Mouse (Mus musculus) lung, embryonic 16.5 days (tissue): ENCODE results near the gene Tmem132d. TPM values are rescaled to one million over a fixed set of nuclear protein-coding genes. Genes with fewer than 3 reads are reported as not detected.
"Not testable (repeated sequence)": the region's sequence is repeated elsewhere in the genome, so short reads cannot be mapped to it uniquely, and the experiment has no call there.

Experiments
- ATAC-seq: fragments of 200-750 bp; cut with Nextera tagmentation; 2 replicates; pipeline ENCODE4 v1.8.0; 2017; ENCODE audit warnings: low read depth, mild to moderate bottlenecking, moderate library complexity
- H3K27ac ChIP-seq: fragments of 300-500 bp; sonication (generic); 2 replicates; pipeline ENCODE4 v1.5.1; 2014; ENCODE audit warnings: mild to moderate bottlenecking, control low read depth, low read length
- H3K27me3 ChIP-seq: fragments of 300-500 bp; sonication (generic); 2 replicates; pipeline ENCODE4 v1.6.1; 2014; ENCODE audit warnings: low read depth, low read length, mixed read lengths; ENCODE audit not compliant: control insufficient read depth, insufficient read depth
- H3K36me3 ChIP-seq: fragments of 300-500 bp; sonication (generic); 2 replicates; pipeline ENCODE4 v1.6.1; 2014; ENCODE audit warnings: low read length; ENCODE audit not compliant: control insufficient read depth, insufficient read depth
- H3K4me1 ChIP-seq: fragments of 300-500 bp; sonication (generic); replicated peaks from 2 replicates; pipeline ENCODE4 v1.6.1; 2014; ENCODE audit warnings: low read length, mixed read lengths; ENCODE audit not compliant: control insufficient read depth, insufficient read depth
- H3K4me2 ChIP-seq: fragments of 300-500 bp; sonication (generic); 2 replicates; pipeline ENCODE4 v1.6.1; 2014; ENCODE audit warnings: low read depth, low read length, control low read depth
- H3K4me3 ChIP-seq: fragments of 300-500 bp; sonication (generic); 2 replicates; pipeline ENCODE4 v1.5.1; 2014; ENCODE audit warnings: mild to moderate bottlenecking, low read length, control low read depth
- H3K9ac ChIP-seq: fragments of 300-500 bp; sonication (generic); 2 replicates; pipeline ENCODE4 v1.6.1; 2014; ENCODE audit warnings: low read length, control low read depth
- H3K9me3 ChIP-seq: fragments of 300-500 bp; sonication (generic); 2 replicates; pipeline ENCODE4 v1.6.1; 2016; ENCODE audit warnings: low read length; ENCODE audit not compliant: control insufficient read depth
- WGBS: fragments of 180-500 bp; shearing (Covaris S2); extraction: QIAGEN DNeasy Blood & Tissue Kit; methylation state at CpG from one replicate; pipeline ENCODE4 v1.1.7; 2014; 5-methylcytosine and 5-hydroxymethylcytosine counted together
- polyA plus RNA-seq: library from polyadenylated mRNA; unstranded; fragments of >200 nt; fragmentation: Nextera tagmentation; extraction: Ambion mirVana; gene quantifications from 2 replicates; pipeline ENCODE4 v1.2.1, GENCODE M21; 2015

Gene Tmem132d
- polyA plus RNA-seq, 1 experiment from 2014 or later = 0.98 TPM

- 44% methylated on average over 17 of the region's 17 CpGs for WGBS
- no peak overlapping the region for H3K4me3 ChIP-seq
- H3K36me3 ChIP-seq = no peaks in the 10 kb centered on the region
- ATAC-seq = no peak
- no peak overlapping the region for H3K27ac ChIP-seq
- no peak overlapping the region for H3K4me2 ChIP-seq
- H3K9me3 ChIP-seq = no peaks in the 10 kb centered on the region
- no peak overlapping the region for H3K9ac ChIP-seq
- peaks cover 2% of the 10 kb centered on the region; the same call in 1 of the 2 replicates for H3K4me1 ChIP-seq
- no peaks in the 10 kb centered on the region for H3K27me3 ChIP-seq
Measured at GRCm38 (mm10) chr5:127956511-127957097, 476.3 kb downstream of the Tmem132d start.

DNA sequence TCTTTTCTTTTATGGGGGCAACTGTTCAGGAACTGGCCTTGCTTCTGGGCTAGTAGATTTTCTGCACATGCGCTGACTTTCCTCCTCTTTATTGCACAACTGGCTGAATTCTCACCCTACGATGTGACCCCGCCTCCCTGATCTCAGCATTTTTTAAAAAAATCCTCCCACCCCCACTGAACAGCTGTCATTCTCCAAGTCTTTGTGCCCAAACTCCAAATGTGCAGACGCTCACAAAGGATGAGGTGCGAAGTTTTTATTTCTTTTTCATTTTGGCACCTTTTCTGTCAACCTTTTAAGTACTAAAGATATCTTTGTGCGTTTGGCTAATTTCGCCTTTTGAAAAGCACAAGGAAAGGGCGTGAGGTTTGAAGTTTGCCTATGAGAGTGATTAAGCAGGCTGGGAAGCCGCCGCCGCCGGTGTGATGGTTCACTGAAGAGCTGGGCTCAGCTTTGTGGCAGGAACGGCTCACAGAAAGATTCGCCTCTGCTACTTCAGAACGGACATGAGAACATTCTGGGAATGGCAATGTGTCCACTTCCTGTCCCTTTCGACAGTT lies 478.6 kb downstream of the Tmem132d start:
- ATAC-seq = no peak
- H3K9ac ChIP-seq = no peak overlapping the region
- H3K36me3 ChIP-seq = no peaks in the 10 kb centered on the region
- peaks cover 2% of the 10 kb centered on the region; the same call in 1 of the 2 replicates for H3K4me1 ChIP-seq
- no peak overlapping the region for H3K4me3 ChIP-seq
- WGBS = 55% methylated on average over 16 of the region's 16 CpGs
- no peak overlapping the region for H3K27ac ChIP-seq
- no peak overlapping the region for H3K4me2 ChIP-seq
- H3K9me3 ChIP-seq = no peaks in the 10 kb centered on the region
- no peaks in the 10 kb centered on the region for H3K27me3 ChIP-seq

DNA sequence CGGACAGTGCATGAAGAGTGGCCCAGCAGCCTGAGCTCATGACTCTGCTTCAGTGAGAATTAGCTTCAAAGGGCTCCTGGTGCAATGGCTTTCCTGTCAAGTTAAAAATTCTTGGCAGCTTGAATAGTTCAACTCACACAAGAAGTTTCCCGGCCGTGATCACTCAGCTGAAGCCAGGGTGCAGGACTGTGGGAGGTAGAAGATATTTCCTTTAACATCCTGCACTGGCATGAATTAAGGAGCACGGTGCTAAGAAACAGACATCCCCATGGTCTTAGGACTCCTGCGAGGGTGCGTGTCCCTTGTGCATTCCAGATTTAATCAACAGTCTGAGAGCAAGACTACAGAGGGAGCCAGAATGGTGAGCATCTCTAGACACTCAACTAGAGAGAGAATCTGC lies 480.1 kb downstream of the Tmem132d start:
- no peak overlapping the region for H3K4me3 ChIP-seq
- 59% methylated on average over 6 of the region's 6 CpGs for WGBS
- H3K4me1 ChIP-seq = peaks cover 2% of the 10 kb centered on the region; the same call in 1 of the 2 replicates
- no peak for ATAC-seq
- no peaks in the 10 kb centered on the region for H3K9me3 ChIP-seq
- no peaks in the 10 kb centered on the region for H3K36me3 ChIP-seq
- no peaks in the 10 kb centered on the region for H3K27me3 ChIP-seq
- H3K9ac ChIP-seq = no peak overlapping the region
- H3K27ac ChIP-seq = no peak overlapping the region
- H3K4me2 ChIP-seq = no peak overlapping the region

DNA sequence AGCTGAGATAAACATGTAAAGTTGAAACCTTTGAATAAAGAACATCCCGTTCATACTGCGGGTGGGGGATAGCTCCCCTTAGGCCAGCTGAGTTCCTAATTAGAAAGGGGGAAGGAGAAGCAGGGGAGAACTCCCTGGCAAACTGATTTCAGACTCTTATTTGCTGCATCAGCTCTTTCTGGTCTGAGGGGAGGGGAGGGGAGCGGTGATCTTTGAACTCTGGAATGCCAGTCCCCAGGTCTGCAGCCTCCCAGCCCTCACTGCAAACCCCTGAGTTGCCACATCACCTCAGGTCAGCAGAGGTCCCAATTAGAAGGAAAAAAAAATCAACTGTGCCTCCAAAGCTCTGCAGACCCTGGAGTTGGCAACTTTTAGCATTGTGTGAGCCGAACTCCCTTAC lies 482.3 kb downstream of the Tmem132d start:
- Histone ChIP-seq H3K4me1 (no peaks in the 10 kb centered on the region), H3K36me3 (no peaks in the 10 kb centered on the region), H3K4me2 (no peak overlapping the region), H3K9me3 (no peaks in the 10 kb centered on the region), H3K27me3 (no peaks in the 10 kb centered on the region), H3K27ac (no peak overlapping the region), H3K9ac (no peak overlapping the region), H3K4me3 (no peak overlapping the region)
- ATAC-seq = no peak
- 52% methylated on average over 4 of the region's 4 CpGs for WGBS

GRCm38 (mm10) chr5:127947275-127947674 lies 485.6 kb downstream of the Tmem132d start:
- no peaks in the 10 kb centered on the region for H3K27me3 ChIP-seq
- H3K4me3 ChIP-seq = no peak overlapping the region
- H3K9me3 ChIP-seq = peaks cover 3% of the 10 kb centered on the region; the same call in 1 of the 2 replicates
- 14% methylated on average over 8 of the region's 8 CpGs for WGBS
- no peaks in the 10 kb centered on the region for H3K36me3 ChIP-seq
- ATAC-seq = no peak
- no peak overlapping the region for H3K9ac ChIP-seq
- H3K27ac ChIP-seq = no peak overlapping the region
- no peaks in the 10 kb centered on the region for H3K4me1 ChIP-seq
- no peak overlapping the region for H3K4me2 ChIP-seq

GRCm38 (mm10) chr5:127942171-127942570 lies 490.7 kb downstream of the Tmem132d start:
- WGBS = 76% methylated on average over 3 of the region's 3 CpGs
- not testable (repeated sequence) for H3K4me3 ChIP-seq, H3K4me1 ChIP-seq, H3K27ac ChIP-seq, H3K27me3 ChIP-seq, H3K4me2 ChIP-seq, ATAC-seq, H3K9me3 ChIP-seq, H3K36me3 ChIP-seq, H3K9ac ChIP-seq

DNA sequence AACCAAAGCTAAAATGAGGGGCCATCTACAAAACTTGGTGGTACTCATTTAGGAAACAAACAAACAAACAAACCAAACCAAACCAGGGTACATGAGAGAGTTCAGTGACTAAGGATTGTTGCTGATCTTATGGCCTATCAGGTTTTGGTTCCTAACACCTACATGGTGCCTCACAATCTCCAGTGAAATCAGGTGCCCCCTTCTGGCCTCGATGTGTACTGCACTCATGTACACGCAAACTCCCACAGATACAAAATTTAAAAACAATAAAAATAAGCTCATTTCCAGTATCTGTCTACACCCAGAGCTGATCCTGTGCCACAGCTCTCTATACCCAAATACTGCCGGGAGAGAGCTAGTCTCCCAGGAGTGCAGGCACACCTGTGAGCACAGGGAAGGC lies 495.0 kb downstream of the Tmem132d start:
- no peaks in the 10 kb centered on the region for H3K27me3 ChIP-seq
- no peak overlapping the region for H3K4me3 ChIP-seq
- no peak overlapping the region for H3K27ac ChIP-seq
- WGBS = 70% methylated on average over 3 of the region's 3 CpGs
- no peak for ATAC-seq
- no peaks in the 10 kb centered on the region for H3K36me3 ChIP-seq
- no peaks in the 10 kb centered on the region for H3K4me1 ChIP-seq
- H3K9me3 ChIP-seq = no peaks in the 10 kb centered on the region
- no peak overlapping the region for H3K4me2 ChIP-seq
- H3K9ac ChIP-seq = no peak overlapping the region

- no peaks in the 10 kb centered on the region for H3K36me3 ChIP-seq
Measured at GRCm38 (mm10) chr5:127929687-127930086, 503.2 kb downstream of the Tmem132d start.

DNA sequence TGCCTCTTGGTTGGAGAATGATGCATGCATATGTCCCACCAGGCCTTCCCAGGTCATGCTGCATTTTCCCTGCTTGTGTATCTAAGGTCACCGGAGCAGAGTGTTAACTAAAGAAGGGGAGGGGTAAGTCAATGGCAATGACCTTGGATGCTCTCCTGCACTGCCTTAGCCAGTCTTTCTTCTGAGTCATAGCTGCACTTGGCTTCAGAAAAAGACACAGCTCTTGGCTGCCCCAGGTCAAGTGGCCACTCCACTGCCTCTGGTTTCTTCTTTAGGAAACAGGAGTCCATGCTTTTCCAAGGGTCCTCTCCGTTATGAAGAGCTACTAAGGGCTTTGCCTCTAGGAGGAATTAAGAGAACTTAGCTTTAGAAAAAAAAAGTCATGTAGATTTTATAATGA lies 506.2 kb downstream of the Tmem132d start:
- H3K27ac ChIP-seq = no peak overlapping the region
- H3K4me3 ChIP-seq = no peak overlapping the region
- ATAC-seq = no peak
- no peaks in the 10 kb centered on the region for H3K4me1 ChIP-seq
- no peak overlapping the region for H3K4me2 ChIP-seq
- H3K9me3 ChIP-seq = no peaks in the 10 kb centered on the region
- no peaks in the 10 kb centered on the region for H3K27me3 ChIP-seq
- H3K9ac ChIP-seq = no peak overlapping the region
- WGBS = 45% methylated on average over 2 of the region's 2 CpGs
- H3K36me3 ChIP-seq = no peaks in the 10 kb centered on the region

More at GRCm38 (mm10) chr5:127929687-127930086, 503.2 kb downstream of the Tmem132d start:
- Histone ChIP-seq H3K27ac (no peak overlapping the region), H3K27me3 (no peaks in the 10 kb centered on the region), H3K9ac (no peak overlapping the region), H3K9me3 (no peaks in the 10 kb centered on the region), H3K4me3 (no peak overlapping the region), H3K4me2 (no peak overlapping the region), H3K4me1 (no peaks in the 10 kb centered on the region)
- ATAC-seq = no peak
- 84% methylated on average over 14 of the region's 14 CpGs for WGBS
